ENCODE assay signal across 18 mouse cellular contexts in genomic region chr1:193870731-193871130, GRCm38 (mm10).
DNase-seq lines count a peak whose midpoint lies in the region; ATAC-seq lines count a peak whose summit lies in the region.
"Had no signal": no experiment of that assay in that cellular context is flagged by ENCODE, and none has a peak within 500 bp of the region (broad histone marks: within the 10 kb centered on the region; RNA-seq: fewer than 3 reads in every experiment).

No protein-coding gene starts in this region.

- H3K27ac ChIP-seq in embryonic facial prominence, embryonic 14.5 days (replicated peaks; ENCODE audit: low read depth, low read length): no peak overlapping the region
- H3K27ac ChIP-seq in embryonic facial prominence, embryonic 10.5 days (replicated peaks): no peak overlapping the region
- H3K27ac ChIP-seq: embryonic facial prominence, embryonic 12.5 days; forebrain, embryonic 12.5 days; midbrain, embryonic 15.5 days; neural tube, embryonic 12.5 days had no signal

- H3K9me3 ChIP-seq in embryonic facial prominence, embryonic 14.5 days (ENCODE audit: control insufficient read depth, low read length): no peaks in the 10 kb centered on the region
- no peaks in the 10 kb centered on the region for H3K9me3 ChIP-seq in embryonic facial prominence, embryonic 10.5 days
- H3K9me3 ChIP-seq: embryonic facial prominence, embryonic 12.5 days; forebrain, embryonic 12.5 days; midbrain, embryonic 15.5 days; neural tube, embryonic 12.5 days had no signal

- H3K4me1 ChIP-seq in embryonic facial prominence, embryonic 14.5 days (ENCODE audit: control insufficient read depth, insufficient read depth, low read length): no peaks in the 10 kb centered on the region
- H3K4me1 ChIP-seq in embryonic facial prominence, embryonic 10.5 days: peaks cover 9% of the 10 kb centered on the region
- H3K4me1 ChIP-seq: embryonic facial prominence, embryonic 12.5 days; midbrain, embryonic 15.5 days; neural tube, embryonic 12.5 days had no signal

- peak; percentile 54 for DNase-seq in embryonic facial prominence, embryonic 14.5 days (ENCODE audit: low spot score)
- DNase-seq in embryonic facial prominence, embryonic 10.5 days (ENCODE audit: low spot score): no peak
- peak; percentile 3 to 10 for DNase-seq in lung, adult 18-20 months
- DNase-seq in lung, postnatal 4 days: no peak
- peak; percentile 46 for DNase-seq in kidney, postnatal 14 days
- peak; percentile 32 for DNase-seq in skeletal muscle tissue, adult 2 months (ENCODE audit: low read depth, low spot score)
- DNase-seq in spleen, postnatal 10 days (ENCODE audit: low spot score in 2 of 2): no peak
- no peak for DNase-seq in ovary, postnatal 36 days (ENCODE audit: low spot score)
- DNase-seq: B cell, adult 2 months; cerebellum, postnatal 25 days; gastrocnemius, postnatal 36 days; liver, postnatal 0 days; right cerebral cortex, adult 18-20 months; thymus, adult 18-20 months had no signal

- WGBS in embryonic facial prominence, embryonic 14.5 days: 66% methylated on average over 2 of the region's 2 CpGs
- 83% methylated on average over 2 of the region's 2 CpGs for WGBS in embryonic facial prominence, embryonic 10.5 days

- H3K4me2 ChIP-seq in embryonic facial prominence, embryonic 14.5 days (ENCODE audit: low read depth, low read length): no peak overlapping the region
- H3K4me2 ChIP-seq: embryonic facial prominence, embryonic 12.5 days; forebrain, embryonic 12.5 days; midbrain, embryonic 15.5 days; neural tube, embryonic 12.5 days had no signal

- no peak overlapping the region for H3K9ac ChIP-seq in embryonic facial prominence, embryonic 14.5 days (ENCODE audit: low read depth, low read length)
- H3K9ac ChIP-seq: embryonic facial prominence, embryonic 12.5 days; forebrain, embryonic 12.5 days; liver, postnatal 0 days; midbrain, embryonic 15.5 days; neural tube, embryonic 12.5 days had no signal

- no peak for ATAC-seq in embryonic facial prominence, embryonic 14.5 days (ENCODE audit: low read depth)
- ATAC-seq: liver, postnatal 0 days; midbrain, embryonic 15.5 days had no signal

- no peak overlapping the region for H3K4me3 ChIP-seq in embryonic facial prominence, embryonic 14.5 days (ENCODE audit: low read depth, low read length)
- no peak overlapping the region for H3K4me3 ChIP-seq in embryonic facial prominence, embryonic 10.5 days
- H3K4me3 ChIP-seq: embryonic facial prominence, embryonic 12.5 days; forebrain, embryonic 12.5 days; midbrain, embryonic 15.5 days; neural tube, embryonic 12.5 days had no signal

- H3K27me3 ChIP-seq in embryonic facial prominence, embryonic 14.5 days (replicated peaks; ENCODE audit: control insufficient read depth, insufficient read depth, low read length): no peaks in the 10 kb centered on the region
- H3K27me3 ChIP-seq in embryonic facial prominence, embryonic 10.5 days (replicated peaks; ENCODE audit: low read depth, poor library complexity, severe bottlenecking): no peaks in the 10 kb centered on the region
- H3K27me3 ChIP-seq: embryonic facial prominence, embryonic 12.5 days; forebrain, embryonic 12.5 days; midbrain, embryonic 15.5 days; neural tube, embryonic 12.5 days had no signal

- no peaks in the 10 kb centered on the region for H3K36me3 ChIP-seq in embryonic facial prominence, embryonic 14.5 days (ENCODE audit: control insufficient read depth, insufficient read depth, low read length)
- no peaks in the 10 kb centered on the region for H3K36me3 ChIP-seq in embryonic facial prominence, embryonic 10.5 days (replicated peaks)
- H3K36me3 ChIP-seq: embryonic facial prominence, embryonic 12.5 days; forebrain, embryonic 12.5 days; midbrain, embryonic 15.5 days; neural tube, embryonic 12.5 days had no signal

Comparison
In these comparisons a context has a peak if more than half of its experiments do, and no peak if none do; other contexts are left out.
1. DNase-seq: peak in embryonic facial prominence, embryonic 14.5 days (single experiment), lung, adult 18-20 months (2 of 2), kidney, postnatal 14 days (single experiment) and skeletal muscle tissue, adult 2 months (single experiment); none in embryonic facial prominence, embryonic 10.5 days (single experiment), lung, postnatal 4 days (0 of 2), spleen, postnatal 10 days (0 of 2) and ovary, postnatal 36 days (single experiment).